Mouse (Mus musculus): ENCODE measurements at regions not wholly inside any gene's neighbourhood (a gene's known extent, or its start where the extent isn't known, plus 50 kb on each side); places are given as distances from the start of the nearest gene placed in this dataset.

DNA sequence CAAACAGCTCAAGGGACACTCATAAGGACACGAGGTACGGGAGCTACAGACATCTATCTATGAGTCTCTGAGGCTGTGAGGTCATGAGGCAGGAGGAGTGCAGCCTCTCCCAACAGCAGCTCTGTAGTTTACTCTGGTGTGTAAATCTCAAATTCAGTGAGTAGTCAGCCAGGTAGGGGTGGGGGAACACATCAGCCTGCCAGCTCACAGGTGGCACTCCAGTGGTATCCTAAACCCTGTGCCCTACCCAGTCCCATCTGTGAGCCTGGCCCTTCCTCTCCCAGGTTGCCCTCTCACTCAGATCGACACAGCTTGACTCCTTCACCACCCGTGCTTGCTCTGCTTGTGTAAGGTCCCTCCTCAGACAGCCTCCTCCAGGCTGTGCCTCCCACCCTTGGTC, 202.2 kb downstream of the Sipa1l2 start:
- no peak for DNase-seq

DNA sequence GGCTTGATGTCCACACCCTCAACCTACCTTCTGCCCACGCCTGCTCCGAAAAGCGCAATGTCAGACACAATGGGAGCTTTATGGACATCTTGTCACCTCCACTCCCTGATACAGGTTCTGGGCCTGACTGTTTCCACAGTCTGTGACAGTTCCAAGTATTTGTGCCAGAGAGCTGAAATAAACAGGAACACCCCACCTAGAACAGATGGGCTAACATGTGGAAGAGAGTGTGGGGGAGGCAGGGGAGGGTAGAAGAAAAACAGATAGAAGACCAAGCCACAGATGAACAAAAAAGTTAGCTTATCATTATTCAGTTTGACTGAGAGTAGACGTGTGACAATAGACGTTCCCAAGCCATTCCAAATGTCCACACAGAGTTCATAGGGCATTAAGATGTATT, 204.6 kb downstream of the Sipa1l2 start:
- DNase-seq: no peak

DNA sequence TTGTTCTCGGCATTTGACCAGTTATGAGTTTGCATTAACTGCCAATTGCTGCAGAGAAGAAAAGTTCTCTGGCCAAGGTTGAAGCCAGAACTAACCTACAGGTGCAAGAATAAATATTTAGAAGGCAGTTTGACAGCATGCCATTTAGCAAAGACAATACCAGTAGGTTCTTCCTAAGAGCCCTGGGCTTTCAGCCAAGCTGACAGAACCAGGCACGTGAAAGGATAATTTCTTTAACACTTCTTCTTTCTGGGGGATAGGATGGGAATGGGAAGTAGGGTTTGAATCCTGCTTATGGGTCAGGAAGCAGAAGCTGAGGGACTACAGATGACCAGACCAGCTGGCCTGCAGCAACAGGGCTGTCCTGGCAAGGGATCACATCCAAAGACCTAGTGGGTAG, 210.2 kb downstream of the Sipa1l2 start:
- no peak for DNase-seq

DNA sequence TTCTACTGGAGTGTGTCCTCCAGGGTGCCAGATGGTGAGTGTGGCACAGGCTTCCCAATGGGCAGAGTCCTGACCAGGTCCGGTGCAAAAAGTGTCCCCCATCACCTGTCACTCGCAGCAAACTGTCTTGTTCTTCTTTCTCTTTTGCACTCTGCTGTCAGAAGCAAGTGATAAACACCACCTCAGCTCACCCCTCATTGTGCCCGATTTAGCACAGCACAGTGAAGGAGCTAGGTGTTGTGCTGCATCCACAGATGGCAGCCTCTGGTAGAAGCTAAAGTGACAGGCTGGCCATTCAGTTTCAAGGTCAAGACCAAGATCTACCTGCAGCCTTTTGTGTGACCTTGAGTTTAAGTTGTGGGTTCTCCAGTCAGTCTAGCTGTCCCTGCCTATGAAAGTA, 211.8 kb downstream of the Sipa1l2 start:
- no peak for DNase-seq

DNA sequence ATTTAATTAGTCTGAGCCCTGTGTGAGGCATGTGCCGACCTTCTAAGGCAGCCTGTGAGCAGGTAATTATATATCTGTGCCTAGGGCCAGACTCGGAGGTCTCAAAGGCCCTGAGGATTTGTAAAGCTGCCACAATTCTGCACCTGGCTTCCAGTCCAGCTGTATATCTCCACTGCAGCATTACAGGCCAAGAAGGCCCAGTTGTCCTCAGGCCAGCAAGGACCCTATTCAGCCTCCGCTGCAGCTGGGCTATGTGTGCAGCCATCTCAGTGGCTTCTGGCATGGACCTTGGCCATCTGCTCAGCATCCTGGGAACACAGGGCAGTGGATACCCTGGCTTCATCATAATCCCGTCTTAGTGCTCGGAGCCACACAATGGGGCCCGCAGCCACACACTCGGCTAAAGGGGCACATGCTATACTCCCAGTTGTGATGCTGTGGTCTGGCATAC, 214.5 kb downstream of the Sipa1l2 start:
- no peak for DNase-seq

DNA sequence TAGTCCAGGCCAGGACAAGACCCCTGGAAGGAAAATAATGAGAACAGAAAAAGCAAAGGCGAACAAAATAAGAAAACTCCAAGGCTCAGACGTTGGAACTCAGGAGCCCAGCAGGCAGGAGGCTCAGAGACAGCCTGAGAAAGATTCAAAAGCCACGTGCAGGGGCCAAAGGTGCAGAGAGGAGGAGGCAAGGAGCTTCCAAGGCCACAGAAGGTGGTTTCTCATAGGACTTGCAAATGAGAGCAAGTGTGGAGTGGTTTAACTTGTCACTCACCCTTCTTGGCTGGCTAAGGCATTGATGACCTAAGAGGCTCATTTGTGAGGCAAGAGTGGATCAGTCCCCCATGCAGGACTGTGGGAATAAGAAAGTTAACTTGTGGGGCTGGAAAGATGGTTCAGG, 217.3 kb downstream of the Sipa1l2 start:
- no peak for DNase-seq

DNA sequence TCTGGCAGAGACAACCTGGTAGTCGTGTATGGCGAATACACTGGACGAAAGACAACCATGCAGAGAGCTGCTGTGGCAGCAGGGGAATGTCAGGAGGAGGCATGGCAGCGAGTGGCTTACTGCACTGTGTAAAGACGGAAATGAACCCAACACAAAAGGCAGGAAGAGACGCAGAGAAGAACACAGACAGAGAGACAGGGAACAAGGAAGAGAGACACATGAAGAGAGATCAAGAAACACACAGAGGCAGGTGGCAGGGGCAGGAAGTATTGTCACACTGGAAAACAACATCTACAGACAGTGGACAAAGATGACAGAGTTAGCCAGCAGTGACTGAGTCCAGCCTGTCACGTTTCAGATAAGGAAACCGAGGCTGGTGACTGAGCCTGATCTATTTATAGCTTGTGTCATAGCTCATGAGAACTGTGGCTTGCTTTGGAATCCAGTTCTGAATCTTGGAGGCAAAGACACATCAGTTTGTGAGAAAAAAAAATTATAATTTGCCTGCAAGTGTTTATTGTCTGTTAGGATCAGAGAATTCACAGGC, 218.0 kb downstream of the Sipa1l2 start:
- DNase-seq: no peak

DNA sequence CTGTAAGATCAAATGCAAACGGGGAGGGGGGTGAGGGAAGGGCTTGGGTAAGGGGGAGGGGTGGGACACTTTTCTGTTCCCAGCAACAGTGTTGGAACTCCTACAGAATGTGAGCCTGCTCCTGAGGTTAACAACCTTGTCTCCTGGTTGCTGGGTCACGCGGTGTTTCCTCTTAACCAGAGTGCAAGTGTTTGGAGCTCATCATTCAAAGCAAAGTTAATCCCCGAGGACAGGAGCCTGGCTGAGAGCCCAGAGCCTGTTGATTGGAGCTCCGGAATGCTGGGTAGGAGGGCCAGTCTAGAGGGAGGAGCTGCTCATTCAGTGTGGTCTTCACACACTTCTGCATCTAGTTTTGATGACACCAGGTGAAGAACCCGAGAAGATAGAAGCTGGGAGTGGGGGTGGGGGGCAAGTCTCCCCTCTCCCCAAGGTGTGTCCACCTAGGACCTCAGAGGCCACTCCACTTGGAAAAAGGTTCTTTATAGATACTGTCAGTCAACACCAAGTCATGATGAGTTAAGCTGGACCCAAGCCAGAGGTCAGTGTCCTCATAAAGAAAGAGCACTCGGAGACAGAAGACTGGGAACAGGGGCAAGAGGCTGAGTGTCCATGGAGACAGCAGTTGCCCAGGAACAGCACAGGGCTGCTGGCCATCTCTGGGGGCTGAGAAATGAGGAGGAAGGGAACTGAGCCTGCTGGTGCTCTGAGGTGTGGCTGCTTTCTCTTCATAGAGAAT, 220.2 kb downstream of the Sipa1l2 start:
- peak; percentile 87 for DNase-seq

DNA sequence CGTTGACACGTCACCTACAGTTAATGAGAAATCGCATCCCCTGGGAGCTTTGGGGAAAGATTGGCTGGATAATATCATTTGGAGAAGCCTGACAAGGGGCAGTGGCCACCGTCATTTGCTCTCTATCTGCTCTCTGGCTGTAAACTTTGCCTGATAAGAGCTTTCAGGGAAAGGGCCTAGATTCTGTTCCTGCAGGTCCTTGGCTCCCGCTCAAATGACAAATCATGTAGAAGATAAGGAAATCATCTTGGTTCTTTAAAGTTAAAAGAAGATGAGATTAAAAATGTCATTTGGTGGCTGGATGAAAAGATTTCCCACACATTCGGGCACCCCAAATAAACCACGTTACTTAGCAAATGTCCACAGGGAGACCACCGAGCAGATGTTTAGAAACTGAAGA, 223.4 kb downstream of the Sipa1l2 start:
- peak; percentile 17 for DNase-seq

DNA sequence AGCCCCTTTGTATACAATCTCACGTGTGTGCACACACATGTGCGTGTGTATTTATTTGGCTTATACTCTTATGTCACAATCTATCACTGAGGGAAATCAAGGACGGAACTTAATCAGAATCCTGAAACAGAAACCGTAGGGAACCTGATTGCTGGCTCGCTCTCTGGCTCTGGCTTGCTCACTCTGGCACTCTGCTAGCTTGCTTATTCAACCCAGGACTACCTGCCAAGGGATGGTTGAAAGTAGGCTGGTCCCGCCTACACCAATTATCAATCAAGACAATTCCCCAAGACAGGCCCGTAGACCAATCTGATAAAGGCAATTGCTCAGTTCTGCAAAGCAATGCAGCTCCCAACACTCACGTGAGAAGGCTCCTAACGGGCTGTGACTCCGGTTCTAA, 224.0 kb downstream of the Sipa1l2 start:
- peak; percentile 42 for DNase-seq

DNA sequence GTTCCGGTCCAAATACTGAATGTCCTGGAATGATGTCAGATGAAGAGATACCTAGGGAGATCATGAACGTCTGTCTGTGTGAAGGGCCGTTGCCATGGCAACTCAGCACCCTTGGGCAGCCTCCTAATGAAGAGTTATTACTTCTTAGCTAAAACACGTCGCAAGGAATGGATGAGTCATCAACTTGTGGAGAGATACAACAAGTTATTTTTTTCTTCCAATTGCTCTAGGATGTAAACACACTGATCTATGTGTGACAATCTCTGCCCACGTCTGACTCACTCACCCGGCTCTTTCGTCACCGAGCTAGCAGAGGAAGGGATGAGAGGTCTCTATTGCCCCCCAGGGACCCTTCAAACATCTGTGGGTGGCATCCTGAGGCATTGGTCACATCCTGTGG, 225.7 kb downstream of the Sipa1l2 start:
- DNase-seq: peak; percentile 52

DNA sequence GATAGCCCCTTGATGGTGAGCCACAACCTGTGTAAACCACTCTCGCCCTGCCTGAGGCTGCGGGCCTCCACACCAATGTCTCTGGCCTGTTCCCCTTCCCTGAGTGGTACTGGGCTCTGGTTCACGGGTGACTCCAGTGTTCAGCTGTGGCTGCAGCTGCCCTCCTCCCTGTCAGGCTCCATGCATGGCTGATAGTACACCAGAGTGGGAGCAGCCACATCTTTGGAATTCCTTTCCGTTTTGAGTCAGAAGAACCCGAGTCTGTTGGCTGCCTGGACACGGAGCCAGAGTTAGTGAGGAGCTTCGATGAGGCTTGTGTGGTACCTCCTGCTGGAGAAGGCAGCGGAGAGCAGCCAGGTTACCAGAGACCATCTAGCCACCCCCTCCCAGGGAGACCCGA, 227.1 kb downstream of the Sipa1l2 start:
- no peak for DNase-seq

DNA sequence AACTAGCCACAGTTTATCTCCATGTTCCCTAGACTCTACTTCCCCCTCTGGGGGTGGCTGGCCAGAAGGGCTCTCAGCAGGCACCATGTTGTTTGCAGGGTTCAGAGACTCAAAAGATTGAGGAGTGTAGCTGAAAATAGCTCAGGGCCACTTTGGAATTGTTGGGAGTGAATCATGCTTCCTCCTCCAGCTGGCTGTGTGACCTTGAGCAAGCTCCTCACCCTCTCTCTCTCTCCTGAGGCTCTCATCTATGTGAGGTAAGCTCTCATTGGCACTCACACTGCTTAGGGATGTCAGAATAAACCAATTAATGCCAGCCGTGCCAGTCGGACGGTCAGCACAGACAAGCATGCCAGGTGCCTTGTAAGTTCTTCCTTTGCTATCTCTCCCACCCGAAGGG, 228.0 kb downstream of the Sipa1l2 start:
- peak; percentile 31 for DNase-seq

DNA sequence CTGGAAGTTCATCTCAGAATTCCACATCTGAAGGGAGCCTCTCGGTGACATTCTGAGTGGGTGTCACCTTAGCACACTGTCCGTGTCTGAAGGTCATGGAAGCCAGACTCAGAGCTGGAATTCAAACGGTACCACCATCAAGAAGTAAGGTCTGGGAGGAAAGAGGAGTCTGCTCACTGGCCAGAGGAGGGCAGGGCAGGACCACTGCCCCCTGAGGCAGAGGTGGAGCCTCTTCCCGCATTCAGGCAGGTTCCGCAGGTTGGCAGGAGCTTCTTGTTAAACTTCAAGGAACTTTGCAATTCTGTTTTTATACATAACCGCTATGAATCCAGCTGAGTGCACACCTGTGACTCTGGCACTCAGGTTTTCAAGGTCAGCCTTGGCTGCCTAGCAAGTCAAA, 231.4 kb downstream of the Sipa1l2 start:
- peak; percentile 41 for DNase-seq

DNA sequence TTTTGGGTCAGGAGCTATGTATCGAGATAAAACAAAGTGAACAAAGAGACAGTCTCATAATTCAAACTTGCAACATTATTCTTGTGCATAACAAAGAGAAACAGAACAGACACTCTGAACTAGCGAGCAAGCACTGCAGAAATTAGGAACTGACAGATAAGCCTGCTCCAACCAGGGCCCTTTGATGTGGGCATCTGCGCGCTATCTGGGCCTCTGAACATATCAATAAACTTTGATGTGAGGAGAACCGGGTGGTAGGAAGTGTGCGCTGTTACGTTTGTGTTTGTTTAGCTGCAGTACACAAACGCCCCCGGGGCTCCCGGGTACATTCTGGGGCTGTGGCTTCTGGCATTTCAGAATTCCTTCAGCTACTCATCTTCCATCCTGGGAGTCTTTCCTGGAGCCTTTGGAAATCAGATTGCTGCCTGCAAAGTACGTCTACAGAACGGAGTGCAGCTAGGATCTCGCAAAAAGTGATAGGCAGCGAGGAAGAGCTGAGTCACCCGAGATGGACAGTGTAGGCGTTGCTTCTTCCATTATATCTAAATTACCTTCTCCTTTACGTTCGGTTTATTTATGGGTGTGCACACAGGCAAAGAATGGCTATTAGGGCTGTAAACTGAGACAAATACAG, 232.0 kb downstream of the Sipa1l2 start:
- no peak for DNase-seq

DNA sequence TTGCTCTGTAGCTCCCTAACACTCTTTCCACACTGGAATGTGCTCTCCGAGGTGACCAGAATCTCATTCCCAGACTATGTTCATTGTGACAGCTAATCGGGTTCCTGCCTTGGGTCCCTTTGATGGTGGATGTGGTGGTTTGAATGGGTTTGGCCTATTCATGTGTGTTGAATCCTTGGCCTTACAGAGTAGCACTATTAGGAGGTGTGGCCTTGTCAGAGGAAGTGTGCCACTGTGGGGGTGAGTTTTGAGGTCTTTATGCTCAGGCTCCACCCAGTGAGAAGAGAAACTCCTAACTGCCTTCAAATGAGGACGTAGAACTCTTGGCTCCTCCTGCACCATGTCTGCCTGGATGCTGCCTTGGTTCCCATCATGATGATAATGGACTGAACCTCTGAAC, 232.8 kb downstream of the Sipa1l2 start:
- no peak for DNase-seq

DNA sequence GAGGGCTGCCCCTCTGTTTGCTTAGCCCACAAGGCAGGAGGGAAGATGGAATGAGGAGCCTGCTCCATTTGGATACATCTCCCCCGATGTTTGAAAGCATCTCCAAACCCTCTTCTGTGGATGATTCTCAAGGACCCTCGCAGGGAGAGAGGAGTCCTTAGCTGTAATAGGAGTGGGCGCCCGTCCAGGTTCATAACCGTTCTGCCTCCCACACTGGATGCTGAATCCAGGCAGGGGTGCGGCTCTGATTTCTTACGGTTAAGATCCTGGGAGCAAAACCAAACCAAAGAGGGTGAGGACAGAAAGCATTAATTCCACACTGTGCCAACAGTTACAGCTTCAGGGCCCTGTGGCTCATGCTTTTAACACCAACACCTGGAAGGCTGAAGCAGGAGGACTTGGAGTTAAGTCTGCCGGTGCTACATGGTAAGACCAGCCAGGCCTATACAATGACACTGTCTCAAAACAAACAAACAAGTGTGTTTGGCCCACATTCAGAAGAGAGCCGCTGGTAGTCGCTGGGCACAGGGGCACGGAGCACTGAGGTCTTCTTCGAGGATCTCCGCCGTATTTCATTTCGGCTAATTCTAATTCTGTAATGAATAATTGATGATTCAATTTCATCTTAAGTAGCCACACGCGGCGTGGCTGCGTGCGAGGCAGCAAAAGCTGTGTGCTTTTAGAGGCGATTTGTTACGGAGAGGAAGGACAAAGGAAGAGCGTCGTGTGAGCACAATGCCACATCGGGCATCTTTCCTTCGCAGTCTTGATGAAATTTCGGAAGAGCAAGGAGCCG, 233.8 kb downstream of the Sipa1l2 start:
- DNase-seq: no peak

DNA sequence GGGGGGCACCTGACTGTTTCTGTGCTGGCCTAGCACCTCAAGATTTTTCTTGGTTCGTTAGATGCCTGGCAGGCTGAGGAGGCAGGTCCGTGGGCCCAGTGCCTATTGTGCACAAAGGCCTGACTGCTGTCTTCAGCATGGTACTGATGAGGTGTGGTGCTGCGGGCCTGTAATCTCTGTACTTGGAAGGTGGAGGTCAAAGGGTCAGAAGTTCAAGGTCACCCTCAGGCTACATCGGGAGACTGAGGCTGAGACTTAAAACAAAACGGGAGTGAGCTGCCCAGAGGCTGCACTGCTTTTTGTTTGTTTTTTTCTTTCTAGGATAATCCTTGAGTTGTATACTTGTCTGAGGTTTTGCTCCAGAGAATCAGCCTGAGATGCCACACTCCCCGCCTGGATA, 234.4 kb downstream of the Sipa1l2 start:
- no peak for DNase-seq

DNA sequence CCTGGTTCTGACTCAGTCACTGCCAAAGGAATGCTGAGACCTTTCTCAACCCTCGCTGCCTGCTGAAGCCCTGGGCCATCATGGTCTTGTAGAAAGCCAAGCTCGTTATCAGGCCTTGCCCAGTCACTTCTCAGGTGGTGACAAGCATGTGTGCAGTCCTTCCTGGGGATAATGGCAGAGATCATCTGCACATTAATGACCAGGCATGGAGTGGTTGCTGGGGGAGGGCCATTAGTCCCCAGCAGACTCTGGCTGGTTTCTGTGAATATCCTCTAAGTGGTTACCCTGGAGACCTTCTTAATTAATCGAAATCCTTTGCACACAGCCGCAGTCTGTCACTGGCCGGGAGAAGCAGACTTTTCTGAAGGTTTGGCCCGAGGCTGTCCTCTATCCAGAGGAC, 239.0 kb downstream of the Sipa1l2 start:
- DNase-seq: no peak

DNA sequence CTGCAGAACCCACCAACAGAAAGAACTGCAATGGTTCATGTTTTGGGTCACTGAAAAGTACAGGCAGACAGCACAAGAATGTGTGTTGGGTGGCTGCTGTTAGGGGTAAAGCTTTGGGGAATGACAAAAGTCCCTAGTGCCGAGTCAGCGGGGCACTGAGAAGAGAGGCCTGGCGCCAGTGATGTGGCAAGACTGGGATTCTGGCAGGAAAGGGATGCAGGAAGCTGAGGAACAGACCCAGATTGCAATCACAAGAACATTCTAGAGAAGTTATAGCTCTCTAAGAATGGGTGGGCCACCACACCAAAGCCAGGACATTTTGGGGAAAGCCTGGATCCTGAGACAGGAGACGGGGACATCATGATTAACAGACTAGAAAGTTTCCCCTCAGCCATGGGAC, 241.0 kb downstream of the Sipa1l2 start:
- DNase-seq: no peak

DNA sequence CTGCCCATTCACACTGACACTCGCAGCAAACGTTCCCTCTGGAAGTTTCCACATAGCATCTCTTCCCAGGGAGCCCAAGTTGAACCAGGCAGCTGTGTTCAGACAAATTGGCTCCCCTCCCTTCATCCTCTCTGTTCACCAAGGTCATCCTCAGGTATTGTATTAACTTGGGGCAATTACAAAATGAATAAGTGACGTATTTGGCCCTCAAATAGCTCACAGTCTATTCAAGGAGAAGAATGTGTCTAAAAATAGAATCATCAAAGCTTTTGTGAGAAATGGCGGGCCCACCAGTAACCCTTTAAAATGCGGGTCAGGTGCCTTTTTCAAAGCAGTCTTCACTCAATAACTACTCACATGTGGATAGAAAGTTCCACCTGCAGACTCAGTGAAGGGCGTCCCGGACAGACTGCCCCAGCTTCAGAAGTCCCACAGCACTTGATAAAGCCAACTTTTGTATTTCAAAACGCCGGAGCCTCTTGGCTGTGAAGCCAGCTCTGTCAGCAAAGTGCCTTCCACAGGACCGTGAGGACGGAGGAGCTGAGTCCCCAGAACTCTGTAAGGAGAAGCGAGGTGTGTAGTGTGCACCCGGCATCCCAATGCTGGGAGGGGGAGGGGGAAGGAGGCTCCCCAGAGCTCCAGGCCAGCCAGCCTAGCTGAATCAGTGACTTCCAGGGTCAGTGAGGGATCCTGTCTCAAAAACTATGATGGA, 241.9 kb downstream of the Sipa1l2 start:
- DNase-seq: no peak

DNA sequence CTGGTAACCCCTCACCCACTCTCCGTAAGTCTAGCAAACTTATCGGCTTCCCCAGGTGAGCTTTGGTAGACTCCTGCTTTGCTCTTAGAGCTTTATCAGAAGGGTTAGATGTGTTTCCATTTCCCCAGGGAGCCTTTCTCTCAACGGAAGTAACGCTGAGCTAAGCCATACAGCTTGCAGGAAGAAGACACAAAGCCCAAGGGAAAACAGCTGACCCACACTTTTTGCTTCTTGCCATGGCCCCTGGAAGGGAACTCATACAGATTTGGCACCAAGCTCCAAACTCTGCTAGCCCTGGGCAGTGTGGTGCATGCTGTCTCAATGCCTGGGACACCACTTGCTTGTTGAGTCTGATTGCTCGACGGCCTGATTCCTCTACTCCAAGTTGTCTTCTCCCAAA, 242.6 kb downstream of the Sipa1l2 start:
- no peak for DNase-seq

DNA sequence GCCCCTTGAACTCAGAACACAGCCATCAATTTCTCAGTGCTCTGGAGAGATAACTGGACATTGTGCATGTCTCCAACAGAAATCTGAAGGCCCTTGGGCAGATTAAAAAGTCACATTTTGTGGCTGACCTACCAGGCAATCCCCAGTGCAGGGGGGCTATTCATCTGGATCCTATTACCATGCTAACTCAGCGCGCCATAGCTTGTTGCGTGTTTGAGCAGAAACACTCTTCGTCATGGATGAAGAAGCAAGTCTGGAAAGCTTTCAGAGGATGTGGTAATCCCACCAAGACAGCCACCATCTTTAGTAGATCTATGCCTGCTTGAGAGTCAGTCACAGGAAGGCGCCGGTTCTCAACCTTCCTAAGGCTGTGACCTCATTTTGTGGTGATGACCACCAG, 243.9 kb downstream of the Sipa1l2 start:
- no peak for DNase-seq

Measured in adrenal gland, postnatal 25 days (tissue).